Mouse (Mus musculus) embryonic facial prominence, embryonic 15.5 days (tissue): ENCODE measurements around the gene Nipsnap3b. TPM values are rescaled to one million over a fixed set of nuclear protein-coding genes. Genes with fewer than 3 reads are reported as not detected.

ENCODE experiments used
- polyA plus RNA-seq: library from polyadenylated mRNA; unstranded; fragments of >200 nt; fragmentation: Nextera tagmentation; extraction: Ambion mirVana; gene quantifications from 2 replicates; pipeline ENCODE4 v1.2.1, GENCODE M21; 2015

The Nipsnap3b gene
- polyA plus RNA-seq, 1 experiment from 2014 or later: 53.1 TPM

Other genes starting within 250 kb of the Nipsnap3b start
- gene Olfr275, start 197.3 kb upstream of the Nipsnap3b start, polyA plus RNA-seq: not detected in 2 replicates
- not detected in 2 replicates for gene Olfr273, start 152.6 kb upstream of the Nipsnap3b start, polyA plus RNA-seq
- not detected in 2 replicates for gene Olfr272, start 92.7 kb upstream of the Nipsnap3b start, polyA plus RNA-seq
- not detected in 2 replicates for gene Olfr270, start 47.3 kb upstream of the Nipsnap3b start, polyA plus RNA-seq
- not detected in 2 replicates for gene Nipsnap3a, start 22.6 kb upstream of the Nipsnap3b start, polyA plus RNA-seq
- gene Abca1, start 148.0 kb downstream of the Nipsnap3b start, polyA plus RNA-seq: 8.2 and 9.2 TPM in 2 replicates